Mouse (Mus musculus): ENCODE results near the gene Bsg. TPM values are rescaled to one million over a fixed set of nuclear protein-coding genes. Genes with fewer than 3 reads are reported as not detected.
A peak's percentile ranks its signal among the peaks of the same experiment; 100 is the strongest.

The Bsg gene
- polyA plus RNA-seq, 1 experiment from 2014 or later, result 1,041 TPM

- Histone ChIP-seq H3K27ac (ENCODE audit: low read length) (peak overlapping the region; percentile 25; the same call in 1 of the 2 replicates), H3K4me1 (ENCODE audit: control insufficient read depth, insufficient read depth, low read length) (peaks cover 23% of the 10 kb centered on the region), H3K9ac (ENCODE audit: low read length) (no peak overlapping the region), H3K4me3 (replicated peaks; ENCODE audit: low read length) (no peak overlapping the region), H3K9me3 (replicated peaks; ENCODE audit: control insufficient read depth, low read length) (no peaks in the 10 kb centered on the region), H3K36me3 (ENCODE audit: control insufficient read depth, insufficient read depth, low read length) (peaks cover 34% of the 10 kb centered on the region), H3K27me3 (ENCODE audit: control insufficient read depth, insufficient read depth, low read length) (no peaks in the 10 kb centered on the region), H3K4me2 (ENCODE audit: low read depth, low read length) (no peak overlapping the region)
- WGBS, result 54% methylated on average over 4 of the region's 4 CpGs
- ATAC-seq (ENCODE audit: insufficient read depth, low FRiP score), result no peak
Observed at GRCm38 (mm10) chr10:79707759-79708158, 3.5 kb downstream of the Bsg start.

- no peak overlapping the region for H3K4me2 ChIP-seq (ENCODE audit: low read depth, low read length)
- H3K27me3 ChIP-seq (ENCODE audit: control insufficient read depth, insufficient read depth, low read length), result no peaks in the 10 kb centered on the region
- WGBS, result 90% methylated on average over 21 of the region's 21 CpGs
- peaks cover 34% of the 10 kb centered on the region for H3K36me3 ChIP-seq (ENCODE audit: control insufficient read depth, insufficient read depth, low read length)
- no peaks in the 10 kb centered on the region for H3K9me3 ChIP-seq (replicated peaks; ENCODE audit: control insufficient read depth, low read length)
- H3K9ac ChIP-seq (ENCODE audit: low read length), result no peak overlapping the region
- H3K27ac ChIP-seq (ENCODE audit: low read length), result no peak overlapping the region
- peaks cover 23% of the 10 kb centered on the region for H3K4me1 ChIP-seq (ENCODE audit: control insufficient read depth, insufficient read depth, low read length)
- no peak for ATAC-seq (ENCODE audit: insufficient read depth, low FRiP score)
- no peak overlapping the region for H3K4me3 ChIP-seq (replicated peaks; ENCODE audit: low read length)
Observed at GRCm38 (mm10) chr10:79708668-79709067, 4.4 kb downstream of the Bsg start.

- ATAC-seq (ENCODE audit: insufficient read depth, low FRiP score), result no peak
- H3K4me2 ChIP-seq (ENCODE audit: low read depth, low read length), result no peak overlapping the region
- 55% methylated on average over 7 of the region's 7 CpGs for WGBS
- no peak overlapping the region for H3K9ac ChIP-seq (ENCODE audit: low read length)
- peaks cover 6% of the 10 kb centered on the region; the same call in 1 of the 2 replicates for H3K27me3 ChIP-seq (ENCODE audit: control insufficient read depth, insufficient read depth, low read length)
- peaks cover 23% of the 10 kb centered on the region for H3K4me1 ChIP-seq (ENCODE audit: control insufficient read depth, insufficient read depth, low read length)
- H3K36me3 ChIP-seq (ENCODE audit: control insufficient read depth, insufficient read depth, low read length), result peaks cover 34% of the 10 kb centered on the region
- H3K27ac ChIP-seq (ENCODE audit: low read length), result no peak overlapping the region
- no peaks in the 10 kb centered on the region for H3K9me3 ChIP-seq (replicated peaks; ENCODE audit: control insufficient read depth, low read length)
- H3K4me3 ChIP-seq (replicated peaks; ENCODE audit: low read length), result no peak overlapping the region
Observed at GRCm38 (mm10) chr10:79709307-79709706, 5.0 kb downstream of the Bsg start.

- peaks cover 28% of the 10 kb centered on the region for H3K27me3 ChIP-seq (ENCODE audit: control insufficient read depth, insufficient read depth, low read length)
- ATAC-seq (ENCODE audit: insufficient read depth, low FRiP score), result peak; percentile 6; the same call in 1 of the 2 replicates
- H3K9ac ChIP-seq (ENCODE audit: low read length), result no peak overlapping the region
- H3K27ac ChIP-seq (ENCODE audit: low read length), result no peak overlapping the region
- H3K4me1 ChIP-seq (ENCODE audit: control insufficient read depth, insufficient read depth, low read length), result peaks cover 8% of the 10 kb centered on the region
- no peaks in the 10 kb centered on the region for H3K9me3 ChIP-seq (replicated peaks; ENCODE audit: control insufficient read depth, low read length)
- WGBS, result 85% methylated on average over 1 of the region's 1 CpGs
- H3K4me3 ChIP-seq (replicated peaks; ENCODE audit: low read length), result no peak overlapping the region
- H3K36me3 ChIP-seq (ENCODE audit: control insufficient read depth, insufficient read depth, low read length), result peaks cover 34% of the 10 kb centered on the region
- no peak overlapping the region for H3K4me2 ChIP-seq (ENCODE audit: low read depth, low read length)
Observed at GRCm38 (mm10) chr10:79712029-79712428, 7.7 kb downstream of the Bsg start.

- 19% methylated on average over 4 of the region's 6 CpGs for WGBS
- Histone ChIP-seq H3K27me3 (ENCODE audit: control insufficient read depth, insufficient read depth, low read length) (peaks cover 34% of the 10 kb centered on the region), H3K4me2 (ENCODE audit: low read depth, low read length) (no peak overlapping the region), H3K4me3 (replicated peaks; ENCODE audit: low read length) (no peak overlapping the region), H3K9me3 (replicated peaks; ENCODE audit: control insufficient read depth, low read length) (no peaks in the 10 kb centered on the region), H3K27ac (ENCODE audit: low read length) (no peak overlapping the region), H3K4me1 (ENCODE audit: control insufficient read depth, insufficient read depth, low read length) (peaks cover 11% of the 10 kb centered on the region), H3K36me3 (ENCODE audit: control insufficient read depth, insufficient read depth, low read length) (peaks cover 34% of the 10 kb centered on the region), H3K9ac (ENCODE audit: low read length) (no peak overlapping the region)
- peak; percentile 45; the same call in 1 of the 2 replicates for ATAC-seq (ENCODE audit: insufficient read depth, low FRiP score)
Observed at GRCm38 (mm10) chr10:79712499-79713126, 8.3 kb downstream of the Bsg start.

GRCm38 (mm10) chr10:79713163-79713562 is 8.9 kb downstream of the Bsg start:
- 22% methylated on average over 1 of the region's 1 CpGs for WGBS

GRCm38 (mm10) chr10:79714996-79715395 is 10.7 kb downstream of the Bsg start:
- 62% methylated on average over 4 of the region's 4 CpGs for WGBS
- ATAC-seq (ENCODE audit: insufficient read depth, low FRiP score), result no peak
- Histone ChIP-seq H3K4me2 (ENCODE audit: low read depth, low read length) (no peak overlapping the region), H3K9me3 (replicated peaks; ENCODE audit: control insufficient read depth, low read length) (no peaks in the 10 kb centered on the region), H3K9ac (ENCODE audit: low read length) (no peak overlapping the region), H3K36me3 (ENCODE audit: control insufficient read depth, insufficient read depth, low read length) (peaks cover 21% of the 10 kb centered on the region), H3K27ac (ENCODE audit: low read length) (no peak overlapping the region), H3K4me3 (replicated peaks; ENCODE audit: low read length) (no peak overlapping the region), H3K4me1 (ENCODE audit: control insufficient read depth, insufficient read depth, low read length) (peaks cover 14% of the 10 kb centered on the region), H3K27me3 (ENCODE audit: control insufficient read depth, insufficient read depth, low read length) (peaks cover 41% of the 10 kb centered on the region)

More at GRCm38 (mm10) chr10:79713163-79713562, 8.9 kb downstream of the Bsg start:
- Histone ChIP-seq H3K27ac (ENCODE audit: low read length) (no peak overlapping the region), H3K4me3 (replicated peaks; ENCODE audit: low read length) (no peak overlapping the region), H3K4me1 (ENCODE audit: control insufficient read depth, insufficient read depth, low read length) (peaks cover 14% of the 10 kb centered on the region), H3K4me2 (ENCODE audit: low read depth, low read length) (no peak overlapping the region), H3K9ac (ENCODE audit: low read length) (no peak overlapping the region), H3K27me3 (ENCODE audit: control insufficient read depth, insufficient read depth, low read length) (peaks cover 39% of the 10 kb centered on the region), H3K36me3 (ENCODE audit: control insufficient read depth, insufficient read depth, low read length) (peaks cover 34% of the 10 kb centered on the region), H3K9me3 (replicated peaks; ENCODE audit: control insufficient read depth, low read length) (no peaks in the 10 kb centered on the region)
- ATAC-seq (ENCODE audit: insufficient read depth, low FRiP score), result no peak

- H3K9me3 ChIP-seq (replicated peaks; ENCODE audit: control insufficient read depth, low read length), result no peaks in the 10 kb centered on the region
- peak within 1 kb of the TSS; percentile 95 for H3K4me2 ChIP-seq (ENCODE audit: low read depth, low read length)
- H3K36me3 ChIP-seq (ENCODE audit: control insufficient read depth, insufficient read depth, low read length), result peaks cover 7% of the 10 kb centered on the region
- peaks cover 14% of the 10 kb centered on the region for H3K4me1 ChIP-seq (ENCODE audit: control insufficient read depth, insufficient read depth, low read length)
- no peak within 1 kb of the TSS for H3K27ac ChIP-seq (ENCODE audit: low read length)
- WGBS, result 3% methylated on average over 61 of the region's 91 CpGs
- H3K9ac ChIP-seq (ENCODE audit: low read length), result peak within 1 kb of the TSS; percentile 66
- peak within 1 kb of the TSS; percentile 63 for H3K4me3 ChIP-seq (replicated peaks; ENCODE audit: low read length)
- ATAC-seq (ENCODE audit: insufficient read depth, low FRiP score), result 0 out of 2 replicates have a peak, but pooled peaks have one; percentile 23
- peaks cover 41% of the 10 kb centered on the region for H3K27me3 ChIP-seq (ENCODE audit: control insufficient read depth, insufficient read depth, low read length)
Observed at GRCm38 (mm10) chr10:79716254-79716987, 12.1 kb downstream of the Bsg start, which contains the start of gene Hcn2. Gene Hcn2 (plus strand): TSS chr10:79716634.

- Histone ChIP-seq H3K36me3 (ENCODE audit: control insufficient read depth, insufficient read depth, low read length) (peaks cover 2% of the 10 kb centered on the region; the same call in 1 of the 2 replicates), H3K4me2 (ENCODE audit: low read depth, low read length) (peak overlapping the region; percentile 95), H3K4me1 (ENCODE audit: control insufficient read depth, insufficient read depth, low read length) (peaks cover 14% of the 10 kb centered on the region), H3K9me3 (replicated peaks; ENCODE audit: control insufficient read depth, low read length) (no peaks in the 10 kb centered on the region), H3K9ac (ENCODE audit: low read length) (peak overlapping the region; percentile 66), H3K4me3 (replicated peaks; ENCODE audit: low read length) (peak overlapping the region; percentile 63), H3K27me3 (ENCODE audit: control insufficient read depth, insufficient read depth, low read length) (peaks cover 41% of the 10 kb centered on the region), H3K27ac (ENCODE audit: low read length) (no peak overlapping the region)
- under 1% methylated on average over 44 of the region's 44 CpGs for WGBS
- no peak for ATAC-seq (ENCODE audit: insufficient read depth, low FRiP score)
Observed at GRCm38 (mm10) chr10:79716988-79717355, 12.7 kb downstream of the Bsg start.
